Mouse (Mus musculus) naive thymus-derived CD4-positive, alpha-beta T cell, adult 2 months (primary cell): ENCODE measurements around the gene Urah.

Source experiments
- DNase-seq: peaks from one replicate; pipeline ENCODE4 v3.0.0-alpha.2; 2011; ENCODE audit warnings: low read depth

Urah gene

DNA sequence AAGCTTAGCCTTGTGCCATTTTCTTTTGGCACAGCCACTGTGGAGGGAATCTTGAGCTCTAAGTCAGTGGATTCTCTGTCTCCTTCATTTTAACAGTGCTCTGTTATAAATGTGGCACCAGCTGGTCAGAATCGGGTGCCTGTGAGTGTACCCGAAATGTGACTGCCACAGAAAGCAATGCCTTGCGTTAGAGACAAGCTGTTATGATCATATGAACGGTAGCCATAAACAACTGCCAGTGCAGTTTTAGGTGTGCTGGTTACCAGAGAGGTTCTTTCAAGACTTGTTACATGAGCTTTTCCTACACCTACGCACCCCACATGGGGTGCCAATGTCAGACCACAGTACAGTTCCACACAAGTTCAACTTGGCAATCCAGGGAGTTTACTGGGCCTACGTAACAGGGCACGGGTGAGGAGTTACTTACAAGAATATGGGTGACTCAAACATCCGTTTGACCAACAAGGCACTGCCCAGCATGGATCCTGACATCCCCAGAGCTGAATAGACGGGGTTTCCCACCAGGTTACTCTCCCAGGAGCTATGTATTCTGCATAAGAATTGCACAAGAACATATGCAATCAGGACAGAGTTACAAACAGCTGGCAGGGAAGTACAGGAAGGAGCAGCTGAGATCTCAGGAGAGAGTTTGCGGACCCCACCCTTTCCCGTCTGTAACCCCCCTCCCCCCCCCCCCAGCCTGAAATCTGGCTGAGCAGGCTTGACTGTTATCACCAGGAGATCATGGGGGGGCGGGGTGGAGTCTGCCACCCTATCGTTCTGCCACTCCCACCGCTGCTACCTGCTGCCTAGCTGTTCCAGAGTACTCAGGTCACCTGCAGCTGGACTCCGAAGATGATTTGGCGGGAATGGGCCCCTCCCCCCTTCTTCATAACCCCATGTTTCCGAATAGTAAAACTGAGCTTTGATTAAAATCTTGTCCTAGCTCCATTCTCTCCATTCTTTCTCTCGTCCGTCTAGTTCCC lies 6.2 kb downstream of the Urah start:
- DNase-seq, result no peak

DNA sequence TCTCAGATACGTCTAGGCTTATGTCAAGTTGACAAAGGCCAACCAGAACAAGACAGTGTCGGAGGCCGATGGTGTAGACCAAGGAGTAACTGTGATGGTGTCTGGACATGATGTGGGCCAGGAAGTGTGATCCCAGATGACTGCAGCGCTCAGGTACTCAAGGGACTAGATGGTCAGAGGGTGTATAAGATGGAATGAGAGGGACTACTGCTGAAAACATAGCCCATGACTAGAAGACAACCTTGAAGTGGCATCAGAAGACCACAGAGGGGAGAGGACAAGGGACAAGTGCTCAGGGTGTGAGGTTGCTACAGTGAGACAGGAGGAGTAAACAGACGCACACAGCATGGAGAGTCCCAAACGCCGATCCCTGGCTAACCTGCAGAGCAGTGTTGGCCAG lies 9.0 kb downstream of the Urah start:
- no peak for DNase-seq

- peak; percentile 93 for DNase-seq
Observed at GRCm38 (mm10) chr7:140844905-140845665, 10.3 kb downstream of the Urah start, which contains the start of gene Scgb1c1. Scgb1c1 (plus strand) TSS chr7:140845547.

- DNase-seq, result no peak
Observed at GRCm38 (mm10) chr7:140845683-140846082, 10.9 kb downstream of the Urah start.

- no peak for DNase-seq
Observed at GRCm38 (mm10) chr7:140846676-140847075, 11.9 kb downstream of the Urah start.

- no peak for DNase-seq
Observed at GRCm38 (mm10) chr7:140847755-140848580, 13.2 kb downstream of the Urah start, which contains the start of gene Odf3. Odf3 (plus strand) TSS chr7:140847805.

GRCm38 (mm10) chr7:140848591-140848990 lies 13.8 kb downstream of the Urah start:
- no peak for DNase-seq

DNA sequence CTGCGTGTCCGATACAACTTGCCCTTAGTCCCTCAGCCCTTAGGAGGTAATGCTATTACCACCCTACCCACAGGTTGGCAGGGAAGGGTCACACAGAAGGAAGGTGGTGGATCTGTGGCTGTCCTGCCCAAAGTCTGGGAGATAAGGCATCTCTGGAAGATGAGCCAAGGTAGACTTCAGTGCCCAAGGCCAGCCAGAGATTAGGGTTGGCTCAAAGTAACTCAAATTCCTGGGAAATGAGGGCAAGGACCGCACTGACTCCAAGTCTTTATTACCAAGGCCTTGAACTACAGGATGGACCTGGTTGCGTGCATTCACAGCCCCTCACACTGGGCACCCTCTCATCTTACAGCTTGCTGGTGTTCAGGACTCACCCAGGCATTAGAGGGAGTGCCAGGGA lies 17.1 kb downstream of the Urah start:
- no peak for DNase-seq

GRCm38 (mm10) chr7:140853386-140853785 lies 18.6 kb downstream of the Urah start:
- DNase-seq, result no peak

GRCm38 (mm10) chr7:140854483-140854882 lies 19.7 kb downstream of the Urah start:
- no peak for DNase-seq

GRCm38 (mm10) chr7:140855181-140855580 lies 20.4 kb downstream of the Urah start:
- DNase-seq, result no peak

- peak; percentile 77 for DNase-seq
Observed at GRCm38 (mm10) chr7:140855860-140856784, 21.3 kb downstream of the Urah start, which contains the start of gene Gm45785. Gm45785 (minus strand) TSS chr7:140856331.

DNA sequence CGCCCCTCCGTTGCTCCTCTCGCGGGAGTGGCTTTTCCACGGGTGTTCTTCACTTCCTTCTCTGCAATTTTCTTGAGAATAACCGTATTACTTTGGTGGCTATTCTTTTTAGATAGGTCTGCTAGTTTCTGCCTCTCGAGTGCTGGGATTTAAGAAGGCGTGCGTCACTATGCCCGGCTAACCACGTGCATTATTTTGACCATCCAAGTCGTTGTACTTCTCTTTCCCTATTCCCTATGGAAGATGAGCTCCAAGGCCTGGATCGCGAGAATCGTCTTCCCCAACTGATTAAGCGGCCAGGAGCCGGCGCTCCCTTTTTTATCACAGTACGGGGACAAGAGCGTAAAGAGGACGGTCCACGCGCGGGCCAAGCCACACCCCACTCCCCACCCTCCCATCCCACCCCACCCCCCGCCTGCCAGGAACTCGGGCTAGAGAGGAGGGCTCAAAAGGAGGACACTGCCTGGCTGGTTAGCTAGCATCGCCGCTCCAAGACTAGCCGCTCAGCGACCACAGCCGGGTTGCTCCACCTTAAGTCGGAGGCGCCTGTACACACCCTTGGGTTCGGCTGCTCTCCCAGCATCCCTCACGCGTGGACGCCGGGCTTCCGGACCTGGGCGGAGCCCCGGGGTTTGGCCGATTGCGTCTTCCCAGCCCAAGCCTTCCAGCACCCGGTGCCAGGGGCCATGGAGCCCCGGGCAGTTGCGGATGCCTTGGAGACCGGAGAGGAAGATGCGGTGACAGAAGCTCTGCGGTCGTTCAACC lies 22.1 kb downstream of the Urah start, which contains the start of gene Ric8a:
Ric8a (plus strand) TSS at position 173 of the 765 bp plus-strand sequence.
- DNase-seq, result peak; percentile 82

- peak; percentile 28 for DNase-seq
Observed at GRCm38 (mm10) chr7:140857550-140858505, 23.0 kb downstream of the Urah start, which contains the start of gene Bet1l. Bet1l (minus strand) TSS chr7:140857577.

- no peak for DNase-seq
Observed at GRCm38 (mm10) chr7:140858746-140859145, 23.9 kb downstream of the Urah start.

- DNase-seq, result no peak
Observed at GRCm38 (mm10) chr7:140859997-140860396, 25.2 kb downstream of the Urah start.

DNA sequence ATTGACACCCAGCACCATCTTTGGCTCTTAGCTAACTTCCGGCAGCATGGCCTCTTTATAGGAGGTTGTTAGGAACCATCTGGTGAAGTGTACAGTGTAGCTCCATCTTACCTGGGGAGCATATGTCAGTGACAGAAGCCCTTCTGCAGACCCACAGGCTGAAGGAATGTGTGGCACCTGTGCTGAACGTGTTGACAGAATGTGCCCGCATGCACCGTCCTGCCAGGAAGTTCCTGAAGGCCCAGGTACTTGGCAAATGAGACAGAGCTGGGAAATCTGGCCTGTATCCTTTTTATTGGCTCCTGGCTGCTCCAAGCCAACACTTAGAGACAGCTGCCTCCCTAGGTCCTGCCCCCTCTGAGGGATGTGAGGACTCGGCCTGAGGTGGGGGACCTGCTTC lies 25.9 kb downstream of the Urah start:
- no peak for DNase-seq

DNA sequence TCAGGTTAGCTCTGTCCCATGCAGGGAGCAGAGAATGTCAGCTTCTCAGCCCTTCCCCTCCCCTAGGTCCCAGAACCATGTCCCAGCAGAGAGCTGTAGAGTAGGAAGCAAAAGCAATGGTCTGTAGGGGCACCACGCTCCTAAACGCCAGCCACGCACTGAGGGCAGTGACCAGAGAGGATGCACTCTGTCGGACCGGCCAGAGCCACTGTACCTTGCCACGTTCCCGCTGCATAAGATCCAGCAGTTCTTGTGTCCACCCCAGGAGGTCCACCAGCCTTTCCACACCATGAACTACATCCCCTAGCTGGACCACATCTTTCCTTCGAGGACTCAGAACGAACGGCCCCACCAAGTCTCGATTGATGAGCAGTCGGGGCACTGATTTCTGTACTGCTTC lies 29.9 kb downstream of the Urah start:
- DNase-seq, result no peak

DNA sequence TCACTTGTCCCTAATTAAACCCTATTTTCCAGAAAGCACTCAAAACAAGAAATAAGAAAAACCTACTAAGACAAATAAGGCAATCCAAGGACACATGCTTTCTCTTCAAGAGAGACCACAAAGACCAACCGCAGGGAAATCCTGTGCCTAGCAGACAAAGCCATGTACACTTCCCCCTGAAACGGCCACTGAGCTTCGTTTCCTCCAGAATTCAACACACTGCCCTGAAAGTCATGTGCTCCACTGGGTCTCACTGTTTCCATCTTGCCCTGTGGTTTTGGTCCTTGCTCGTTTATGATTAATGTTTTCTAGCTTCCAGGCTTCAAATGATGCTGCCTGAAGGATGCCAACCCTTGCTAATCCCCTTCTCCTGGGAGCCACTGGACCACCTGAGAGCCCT lies 39.4 kb downstream of the Urah start:
- DNase-seq, result no peak
